ENCODE assay signal across 24 mouse cellular contexts in the genomic region with DNA sequence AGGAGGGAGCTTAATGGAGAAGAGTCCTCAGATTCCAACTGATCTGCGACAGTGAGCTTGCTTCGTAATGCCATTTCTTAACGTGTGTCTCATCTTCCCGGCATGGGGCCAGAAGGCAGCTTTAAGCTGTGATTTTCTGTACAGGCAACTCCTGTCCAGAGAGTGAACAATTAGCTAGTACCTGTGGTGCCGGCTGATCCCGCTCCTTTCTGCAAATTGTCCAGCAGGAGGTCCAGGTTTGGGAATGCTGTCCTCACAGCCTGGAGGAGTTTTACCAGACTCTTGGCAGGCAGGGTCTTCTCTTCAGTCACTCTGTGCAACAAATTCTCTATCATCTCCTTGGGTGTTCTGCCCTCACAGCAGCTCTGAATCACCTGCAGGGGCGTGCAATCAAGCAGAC. TPM values are rescaled to one million over a fixed set of nuclear protein-coding genes. Genes with fewer than 3 reads are reported as not detected.
DNase-seq lines count a peak whose midpoint lies in the region; ATAC-seq and TF ChIP-seq lines count a peak whose summit lies in the region.
"Had no signal": no experiment of that assay in that cellular context is flagged by ENCODE, and none has a peak within 500 bp of the region (broad histone marks: within the 10 kb centered on the region; RNA-seq: fewer than 3 reads in every experiment).

No protein-coding gene starts in this region.

- no peak overlapping the region for H3K9ac ChIP-seq in hindbrain, postnatal 0 days (replicated peaks; ENCODE audit: low read length)
- H3K9ac ChIP-seq in midbrain, embryonic 16.5 days (ENCODE audit: low read depth, low read length): no peak overlapping the region
- H3K9ac ChIP-seq in midbrain, embryonic 13.5 days (replicated peaks): no peak overlapping the region
- H3K9ac ChIP-seq: embryonic facial prominence, embryonic 12.5 days; forebrain, embryonic 12.5 days; heart, embryonic 15.5 days had no signal

- no peaks in the 10 kb centered on the region for H3K36me3 ChIP-seq in hindbrain, postnatal 0 days (ENCODE audit: insufficient read depth, low read length)
- H3K36me3 ChIP-seq in hindbrain, embryonic 10.5 days: peaks cover 44% of the 10 kb centered on the region
- no peaks in the 10 kb centered on the region for H3K36me3 ChIP-seq in midbrain, embryonic 16.5 days (ENCODE audit: control insufficient read depth, insufficient read depth, low read length)
- H3K36me3 ChIP-seq in midbrain, embryonic 13.5 days: peaks cover 23% of the 10 kb centered on the region

- TF ChIP-seq CTCF in hindbrain, postnatal 0 days (IDR thresholded peaks at IDR 0.05; ENCODE audit: low read depth): peak; percentile 16; the same call in 1 of the 2 replicates

- peak overlapping the region; percentile 45; the same call in 1 of the 2 replicates for H3K27ac ChIP-seq in hindbrain, postnatal 0 days
- no peak overlapping the region for H3K27ac ChIP-seq in hindbrain, embryonic 10.5 days
- 0 out of 2 replicates have a peak overlapping the region, but pooled peaks have one; percentile 4 for H3K27ac ChIP-seq in midbrain, embryonic 16.5 days (ENCODE audit: low read length)
- H3K27ac ChIP-seq in midbrain, embryonic 13.5 days: no peak overlapping the region
- H3K27ac ChIP-seq: embryonic facial prominence, embryonic 12.5 days; forebrain, embryonic 12.5 days; heart, embryonic 15.5 days had no signal

- peaks cover 12% of the 10 kb centered on the region; the same call in 1 of the 2 replicates for H3K4me1 ChIP-seq in hindbrain, postnatal 0 days (ENCODE audit: insufficient read depth, low read length)
- H3K4me1 ChIP-seq in hindbrain, embryonic 10.5 days (replicated peaks): peaks cover 13% of the 10 kb centered on the region
- no peaks in the 10 kb centered on the region; the same call in 1 of the 2 replicates for H3K4me1 ChIP-seq in midbrain, embryonic 16.5 days (ENCODE audit: control insufficient read depth, insufficient read depth, low read length)
- H3K4me1 ChIP-seq in midbrain, embryonic 13.5 days (replicated peaks): peaks cover 14% of the 10 kb centered on the region
- H3K4me1 ChIP-seq: heart, embryonic 15.5 days had no signal

- H3K4me3 ChIP-seq in hindbrain, postnatal 0 days (ENCODE audit: low read length): no peak overlapping the region
- no peak overlapping the region for H3K4me3 ChIP-seq in hindbrain, embryonic 10.5 days
- no peak overlapping the region for H3K4me3 ChIP-seq in midbrain, embryonic 16.5 days (ENCODE audit: low read depth, low read length)
- no peak overlapping the region for H3K4me3 ChIP-seq in midbrain, embryonic 13.5 days (replicated peaks)
- H3K4me3 ChIP-seq: embryonic facial prominence, embryonic 12.5 days; forebrain, embryonic 12.5 days; heart, embryonic 15.5 days had no signal

- 51% methylated on average over 7 of the region's 7 CpGs for WGBS in hindbrain, postnatal 0 days
- WGBS in hindbrain, embryonic 10.5 days: 88% methylated on average over 7 of the region's 7 CpGs
- 61% methylated on average over 7 of the region's 7 CpGs for WGBS in midbrain, embryonic 16.5 days
- 71% methylated on average over 7 of the region's 7 CpGs for WGBS in midbrain, embryonic 13.5 days

- peak; percentile 59 for DNase-seq in cerebellum, postnatal 10 days
- DNase-seq in cerebellum, adult 8-10 months: no peak
- DNase-seq in hindbrain, postnatal 0 days (ENCODE audit: low spot score): peak; percentile 51
- no peak for DNase-seq in hindbrain, embryonic 10.5 days (ENCODE audit: low spot score)
- no peak for DNase-seq in embryo, embryonic 11 days
- DNase-seq: adrenal gland, postnatal 10 days; B cell, adult 2 months; cerebellum, adult 9-10 months; gastrocnemius, postnatal 10 days; heart, adult 18-20 months; heart, postnatal 14 days; kidney, adult 11 months had no signal

- H3K4me2 ChIP-seq in hindbrain, postnatal 0 days (ENCODE audit: low read depth, low read length): no peak overlapping the region
- no peak overlapping the region for H3K4me2 ChIP-seq in midbrain, embryonic 16.5 days (ENCODE audit: low read length)
- H3K4me2 ChIP-seq in midbrain, embryonic 13.5 days (replicated peaks): no peak overlapping the region
- H3K4me2 ChIP-seq: embryonic facial prominence, embryonic 12.5 days; forebrain, embryonic 12.5 days; heart, embryonic 11.5 days; heart, embryonic 15.5 days had no signal

- no peaks in the 10 kb centered on the region for H3K27me3 ChIP-seq in hindbrain, postnatal 0 days (ENCODE audit: insufficient read depth, low read length)
- H3K27me3 ChIP-seq in hindbrain, embryonic 10.5 days (ENCODE audit: insufficient read depth, poor library complexity, severe bottlenecking): no peaks in the 10 kb centered on the region
- no peaks in the 10 kb centered on the region for H3K27me3 ChIP-seq in midbrain, embryonic 16.5 days (ENCODE audit: control insufficient read depth, insufficient read depth, low read depth, low read length)
- H3K27me3 ChIP-seq in midbrain, embryonic 13.5 days: no peaks in the 10 kb centered on the region
- H3K27me3 ChIP-seq: embryonic facial prominence, embryonic 12.5 days; forebrain, embryonic 12.5 days; heart, embryonic 15.5 days had no signal

- no peaks in the 10 kb centered on the region for H3K9me3 ChIP-seq in hindbrain, postnatal 0 days (ENCODE audit: low read length)
- no peaks in the 10 kb centered on the region for H3K9me3 ChIP-seq in hindbrain, embryonic 10.5 days
- no peaks in the 10 kb centered on the region for H3K9me3 ChIP-seq in midbrain, embryonic 16.5 days (replicated peaks; ENCODE audit: control insufficient read depth, low read length, poor library complexity, severe bottlenecking)
- H3K9me3 ChIP-seq in midbrain, embryonic 13.5 days: no peaks in the 10 kb centered on the region
- H3K9me3 ChIP-seq: embryonic facial prominence, embryonic 12.5 days; forebrain, embryonic 12.5 days; G1E; heart, embryonic 15.5 days had no signal

- no peak for ATAC-seq in hindbrain, postnatal 0 days
- ATAC-seq in midbrain, embryonic 16.5 days: no peak
- no peak for ATAC-seq in midbrain, embryonic 13.5 days
- ATAC-seq: CD4-positive, CD25-positive, alpha-beta regulatory T cell, adult 4 months; forebrain, embryonic 16.5 days; hindbrain, embryonic 16.5 days had no signal

RNA-seq across cellular contexts. Expression of a gene that starts 44.4 kb away (rescaled TPM):
- total RNA-seq in hindbrain, postnatal 0 days (2014; rRNA removed): 52.9 and 59.3 TPM in 2 replicates
- polyA plus RNA-seq in hindbrain, postnatal 0 days (2015; fragmentation: Nextera tagmentation; extraction: Ambion mirVana): 13.3 and 14.2 TPM in 2 replicates
- 2.4 and 4.6 TPM in 2 replicates for polyA plus RNA-seq in hindbrain, embryonic 10.5 days (2016; fragmentation: Nextera tagmentation; extraction: Ambion mirVana)
- polyA plus RNA-seq in midbrain, embryonic 16.5 days (2015; fragmentation: Nextera tagmentation; extraction: Ambion mirVana): 18.4 and 20.7 TPM in 2 replicates
- 11.4 and 16.0 TPM in 2 replicates for polyA plus RNA-seq in midbrain, embryonic 13.5 days (2015; fragmentation: Nextera tagmentation; extraction: Ambion mirVana)
- total RNA-seq: common myeloid progenitor, adult 5-6 weeks; heart, postnatal 14 days; hematopoietic stem cell, adult 5-6 weeks had no signal
- polyA plus RNA-seq: CD4-positive, CD25-positive, alpha-beta regulatory T cell, adult 4 months; G1E; heart, embryonic 11.5 days had no signal

RNA-seq across cellular contexts. Expression of a gene that starts 47.6 kb away (rescaled TPM):
- 8.2 and 9.1 TPM in 2 replicates for total RNA-seq in hindbrain, postnatal 0 days (2014; rRNA removed)
- polyA plus RNA-seq in hindbrain, postnatal 0 days (2015; fragmentation: Nextera tagmentation; extraction: Ambion mirVana): 1.6 and 1.9 TPM in 2 replicates
- polyA plus RNA-seq in hindbrain, embryonic 10.5 days (2016; fragmentation: Nextera tagmentation; extraction: Ambion mirVana): 5.5 TPM in 2 replicates
- 3.6 and 4.6 TPM in 2 replicates for polyA plus RNA-seq in midbrain, embryonic 16.5 days (2015; fragmentation: Nextera tagmentation; extraction: Ambion mirVana)
- 4.2 and 5.3 TPM in 2 replicates for polyA plus RNA-seq in midbrain, embryonic 13.5 days (2015; fragmentation: Nextera tagmentation; extraction: Ambion mirVana)

Comparison
In these comparisons a context has a peak if more than half of its experiments do, and no peak if none do; other contexts are left out.
1. DNase-seq: peak in cerebellum, postnatal 10 days (2 of 2) and hindbrain, postnatal 0 days (single experiment); none in cerebellum, adult 8-10 months (single experiment), hindbrain, embryonic 10.5 days (single experiment) and embryo, embryonic 11 days (single experiment).
2. H3K27ac ChIP-seq: peak in hindbrain, postnatal 0 days (single experiment) and midbrain, embryonic 16.5 days (single experiment); none in hindbrain, embryonic 10.5 days (single experiment) and midbrain, embryonic 13.5 days (single experiment).